Comparison of ENCODE assay signal across 8 mouse cellular contexts in genomic region chr17:74328146-74328545, GRCm38 (mm10). TPM values are rescaled to one million over a fixed set of nuclear protein-coding genes. Genes with fewer than 3 reads are reported as not detected.
A peak's percentile ranks its signal among the peaks of the same experiment; 100 is the strongest.
DNase-seq lines count a peak whose midpoint lies in the region; ATAC-seq and TF ChIP-seq lines count a peak whose summit lies in the region.
"Not testable (repeated sequence)": the region's sequence is repeated elsewhere in the genome, so short reads cannot be mapped to it uniquely, and the experiment has no call there.

No protein-coding gene starts in this region.

- TF ChIP-seq POLR2A in brain, embryonic 14.5 days (IDR thresholded peaks at IDR 0.05; ENCODE audit: borderline replicate concordance, extremely low read depth, insufficient read depth, insufficient read length, poor library complexity, severe bottlenecking): not testable (repeated sequence)

- not testable (repeated sequence) for TF ChIP-seq CTCF in G1E (IDR thresholded peaks at IDR 0.05; ENCODE audit: low read depth, low read length)
- peak; percentile 58; the same call in 1 of the 2 replicates for TF ChIP-seq CTCF in brain, embryonic 14.5 days (IDR thresholded peaks at IDR 0.05; ENCODE audit: borderline replicate concordance, extremely low read depth, insufficient read depth, insufficient read length)

- H3K4me1 ChIP-seq in G1E (ENCODE audit: insufficient read depth, low read depth, low read length): not testable (repeated sequence)

- DNase-seq in G1E (ENCODE audit: low spot score): not testable (repeated sequence)
- DNase-seq in brain, embryonic 14.5 days (ENCODE audit: low read depth): peak; percentile 55
- peak; percentile 41 for DNase-seq in hindlimb bud, embryonic 11.5 days (ENCODE audit: extremely low spot score, low read depth, low spot score)
- DNase-seq in left cerebral cortex, postnatal 14 days (ENCODE audit: low spot score in 2 of 2): peak; percentile 29 to 46
- DNase-seq in lung, postnatal 4 days: peak; percentile 32 to 67
- DNase-seq in right cerebral cortex, postnatal 4 days: peak; percentile 56
- peak; percentile 83 for DNase-seq in thymus, postnatal 4 days

- not testable (repeated sequence) for H3K36me3 ChIP-seq in G1E (replicated peaks)

- not testable (repeated sequence) for H3K4me3 ChIP-seq in G1E (ENCODE audit: low read depth, low read length)

- H3K9me3 ChIP-seq in G1E (replicated peaks): not testable (repeated sequence)

- not testable (repeated sequence) for H3K27me3 ChIP-seq in G1E (ENCODE audit: insufficient read depth, low read length)

- intact Hi-C loops in left cerebral cortex, postnatal 14 days (cut with DNase I): not testable (repeated sequence)

- peak; percentile 63 for ATAC-seq in G1E (ENCODE audit: extremely low read depth, insufficient number of reproducible peaks, low FRiP score, poor library complexity, severe bottlenecking)
- ATAC-seq in erythroid progenitor cell, adult 5-6 weeks (replicated peaks; ENCODE audit: low FRiP score, poor library complexity, severe bottlenecking): peak; percentile 87

RNA-seq across cellular contexts. Expression of gene Dpy30, which starts 4.4 kb away (rescaled TPM):
- total RNA-seq in G1E (2014; fragmentation: Nextera tagmentation) (92.3 and 106 TPM in 2 replicates), G1E (2017) (128 and 130 TPM in 2 replicates)
- polyA plus RNA-seq in G1E (2012): 67.8 and 76.2 TPM in 2 replicates
- polyA plus RNA-seq in brain, embryonic 14.5 days (2012; rRNA removed): 111 and 135 TPM in 2 replicates
- total RNA-seq in erythroid progenitor cell, adult 5-6 weeks (2015; ENCODE audit: low replicate concordance): 93.5 and 116 TPM in 2 replicates
- 44.4 and 50.9 TPM in 2 replicates for total RNA-seq in erythroid progenitor cell, adult 5-6 weeks (2017; ENCODE audit: low replicate concordance)
- 10 to 100 TPM; 50.0 to 57.8 TPM for total RNA-seq in left cerebral cortex, postnatal 14 days (2021)

RNA-seq across cellular contexts. Expression of gene Spast, which starts 10.6 kb away (rescaled TPM):
- total RNA-seq in G1E (2014; fragmentation: Nextera tagmentation) (31.2 and 31.6 TPM in 2 replicates), G1E (2017) (33.9 and 41.2 TPM in 2 replicates)
- 7.9 and 10.4 TPM in 2 replicates for polyA plus RNA-seq in G1E (2012)
- polyA plus RNA-seq in brain, embryonic 14.5 days (2012; rRNA removed): 64.6 and 81.7 TPM in 2 replicates
- 13.7 and 19.3 TPM in 2 replicates for total RNA-seq in erythroid progenitor cell, adult 5-6 weeks (2015; ENCODE audit: low replicate concordance)
- total RNA-seq in erythroid progenitor cell, adult 5-6 weeks (2017; ENCODE audit: low replicate concordance): 13.9 and 28.8 TPM in 2 replicates
- total RNA-seq in left cerebral cortex, postnatal 14 days (2021): 10 to 100 TPM; 61.4 to 70.0 TPM

RNA-seq across cellular contexts. Expression of gene Memo1, which starts 32.8 kb away (rescaled TPM):
- total RNA-seq in G1E (2014; fragmentation: Nextera tagmentation) (88.7 and 110 TPM in 2 replicates), G1E (2017) (194 and 216 TPM in 2 replicates)
- polyA plus RNA-seq in G1E (2012): 61.6 and 76.8 TPM in 2 replicates
- polyA plus RNA-seq in brain, embryonic 14.5 days (2012; rRNA removed): 67.6 and 94.2 TPM in 2 replicates
- total RNA-seq in erythroid progenitor cell, adult 5-6 weeks (2015; ENCODE audit: low replicate concordance): 208 and 242 TPM in 2 replicates
- total RNA-seq in erythroid progenitor cell, adult 5-6 weeks (2017; ENCODE audit: low replicate concordance): 378 and 387 TPM in 2 replicates
- total RNA-seq in left cerebral cortex, postnatal 14 days (2021): 10 to 100 TPM; 53.1 to 60.0 TPM
